Mouse (Mus musculus) lung, embryonic 14.5 days (tissue): ENCODE data around the gene Kdm6a. TPM values are rescaled to one million over a fixed set of nuclear protein-coding genes. Genes with fewer than 3 reads are reported as not detected.

Experiments used
- ATAC-seq: fragments of 200-750 bp; cut with Nextera tagmentation; 2 replicates; pipeline ENCODE4 v1.8.0; 2017; ENCODE audit warnings: mild to moderate bottlenecking, moderate TSS enrichment, moderate library complexity; ENCODE audit not compliant: insufficient read depth
- DNase-seq: peaks from one replicate; pipeline ENCODE4 v3.0.0-alpha.2; 2015
- H3K27ac ChIP-seq: fragments of 300-500 bp; sonication (generic); 2 replicates; pipeline ENCODE4 v1.5.1; 2014; ENCODE audit warnings: low read depth, mild to moderate bottlenecking, moderate library complexity
- H3K27me3 ChIP-seq: fragments of 300-500 bp; sonication (generic); 2 replicates; pipeline ENCODE4 v1.6.1; 2014; ENCODE audit warnings: low read length, control low read depth; ENCODE audit not compliant: insufficient read depth
- H3K36me3 ChIP-seq: fragments of 300-500 bp; sonication (generic); 2 replicates; pipeline ENCODE4 v1.6.1; 2014; ENCODE audit warnings: control low read depth; ENCODE audit not compliant: insufficient read depth
- H3K4me1 ChIP-seq: fragments of 300-500 bp; sonication (generic); 2 replicates; pipeline ENCODE4 v1.6.1; 2014; ENCODE audit warnings: antibody characterized with exemption, control low read depth; ENCODE audit not compliant: insufficient read depth
- H3K4me2 ChIP-seq: fragments of 300-500 bp; sonication (generic); 2 replicates; pipeline ENCODE4 v1.6.1; 2014; ENCODE audit warnings: mild to moderate bottlenecking
- H3K4me3 ChIP-seq: fragments of 300-500 bp; sonication (generic); 2 replicates; pipeline ENCODE4 v1.5.1; 2014; ENCODE audit warnings: low read depth, low read length
- H3K9ac ChIP-seq: fragments of 300-500 bp; sonication (generic); 2 replicates; pipeline ENCODE4 v1.6.1; 2014
- H3K9me3 ChIP-seq: fragments of 300-500 bp; sonication (generic); 2 replicates; pipeline ENCODE4 v1.6.1; 2016; ENCODE audit warnings: low read depth, low read length, control low read depth
- CTCF ChIP-seq: IDR thresholded peaks from 2 replicates; pipeline ENCODE4 v1.5.1; 2016; ENCODE audit warnings: antibody characterized with exemption, low read depth
- WGBS: fragments of 180-500 bp; shearing (Covaris S2); extraction: QIAGEN DNeasy Blood & Tissue Kit; methylation state at CpG from one replicate; pipeline ENCODE4 v1.1.7; 2014; 5-methylcytosine and 5-hydroxymethylcytosine counted together
- polyA plus RNA-seq: library from polyadenylated mRNA; unstranded; fragments of >200 nt; fragmentation: Nextera tagmentation; extraction: Ambion mirVana; gene quantifications from 2 replicates; pipeline ENCODE4 v1.2.1, GENCODE M21; 2014

Kdm6a gene
- 28.5 and 39.6 TPM in 2 replicates for polyA plus RNA-seq

GRCm38 (mm10) chrX:18162192-18162857 is at the start of gene Kdm6a:
Gene Kdm6a (plus strand): TSS chrX:18162575.
- Histone ChIP-seq H3K27me3 (no peaks in the 10 kb centered on the region), H3K9me3 (no peaks in the 10 kb centered on the region), H3K4me1 (no peaks in the 10 kb centered on the region), H3K27ac (peak within 1 kb of the TSS; percentile 98), H3K4me3 (peak within 1 kb of the TSS; percentile 70), H3K36me3 (no peaks in the 10 kb centered on the region), H3K4me2 (peak within 1 kb of the TSS; percentile 61), H3K9ac (peak within 1 kb of the TSS; percentile 90)
- no peak for TF ChIP-seq CTCF
- peak; percentile 100 for ATAC-seq
- WGBS = under 1% methylated on average over 43 of the region's 50 CpGs
- peak; percentile 99 for DNase-seq

GRCm38 (mm10) chrX:18145557-18145956 is 16.8 kb upstream of the Kdm6a start, which contains the start of gene Dusp21:
Gene Dusp21 (plus strand): TSS chrX:18145857.
- Histone ChIP-seq H3K27ac (no peak within 1 kb of the TSS), H3K9me3 (no peaks in the 10 kb centered on the region), H3K4me2 (no peak within 1 kb of the TSS), H3K4me1 (no peaks in the 10 kb centered on the region), H3K4me3 (no peak within 1 kb of the TSS), H3K27me3 (no peaks in the 10 kb centered on the region), H3K9ac (no peak within 1 kb of the TSS), H3K36me3 (no peaks in the 10 kb centered on the region)
- DNase-seq = no peak
- ATAC-seq = no peak
- 73% methylated on average over 1 of the region's 1 CpGs for WGBS
- TF ChIP-seq CTCF = no peak

DNA sequence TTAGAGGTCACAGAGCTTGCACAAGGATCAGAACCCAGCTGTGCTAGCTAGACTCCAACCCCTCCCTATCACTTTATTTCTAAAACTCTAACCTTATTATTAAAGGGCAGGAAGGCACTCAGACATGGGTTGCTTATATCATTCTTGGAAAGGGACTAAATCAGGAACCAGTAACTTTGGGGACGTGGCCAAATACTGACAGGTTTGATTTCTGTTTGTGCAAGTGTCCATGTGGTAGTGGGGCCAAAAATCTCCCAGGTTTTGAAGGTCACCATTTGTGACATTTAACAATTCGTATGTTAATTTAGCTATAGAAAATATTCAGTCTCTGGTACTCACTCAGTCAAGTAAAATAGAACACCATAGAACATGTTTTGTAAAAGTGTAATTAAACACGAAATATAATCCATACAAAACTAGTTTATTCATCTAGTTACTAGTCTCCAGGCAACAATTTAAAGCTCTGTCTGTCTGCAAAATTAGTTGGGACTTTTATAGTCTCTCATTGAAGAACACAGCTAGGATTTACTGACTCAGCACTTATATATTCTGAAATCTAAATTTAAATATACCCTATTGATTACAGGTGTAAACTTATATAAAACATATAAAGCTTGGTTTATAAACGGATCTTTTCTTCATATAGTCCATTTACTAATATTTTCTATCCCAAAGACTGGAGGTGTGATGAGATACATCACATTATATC is 1.5 kb upstream of the Kdm6a start:
- no peak for ATAC-seq
- no peak overlapping the region for H3K27ac ChIP-seq
- peak overlapping the region; percentile 70; the same call in 1 of the 2 replicates for H3K4me3 ChIP-seq
- no peaks in the 10 kb centered on the region for H3K9me3 ChIP-seq
- no peaks in the 10 kb centered on the region for H3K36me3 ChIP-seq
- DNase-seq = no peak
- H3K4me1 ChIP-seq = no peaks in the 10 kb centered on the region
- no peak for TF ChIP-seq CTCF
- WGBS = 58% methylated on average over 4 of the region's 4 CpGs
- H3K27me3 ChIP-seq = no peaks in the 10 kb centered on the region
- H3K9ac ChIP-seq = no peak overlapping the region
- peak overlapping the region; percentile 61 for H3K4me2 ChIP-seq

DNA sequence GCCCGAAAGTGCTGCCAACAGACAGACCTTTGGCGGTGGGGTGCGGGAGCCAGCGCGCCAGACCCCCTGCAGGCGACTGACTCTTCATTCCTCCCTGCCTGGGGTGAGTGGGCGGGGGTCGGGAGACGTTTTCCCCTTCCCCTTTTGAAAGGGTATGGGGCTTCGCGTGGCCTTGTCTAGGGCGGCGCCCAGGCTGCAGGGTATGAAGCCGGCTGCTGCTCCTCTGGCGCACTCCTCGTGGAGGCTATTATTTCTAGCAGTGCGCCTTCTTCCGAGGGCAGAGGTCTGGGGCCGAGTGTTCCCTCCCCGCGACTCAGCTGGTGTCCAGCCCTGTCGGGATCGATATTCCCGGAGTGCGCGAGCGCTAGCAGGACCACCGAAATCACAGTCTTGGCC is 581 bp upstream of the Kdm6a start:
- H3K4me1 ChIP-seq = no peaks in the 10 kb centered on the region
- no peaks in the 10 kb centered on the region for H3K27me3 ChIP-seq
- H3K36me3 ChIP-seq = no peaks in the 10 kb centered on the region
- H3K27ac ChIP-seq = peak overlapping the region; percentile 92
- ATAC-seq (peak; percentile 80), DNase-seq (no peak)
- peak overlapping the region; percentile 61 for H3K4me2 ChIP-seq
- no peak for TF ChIP-seq CTCF
- H3K9ac ChIP-seq = peak overlapping the region; percentile 72
- H3K9me3 ChIP-seq = no peaks in the 10 kb centered on the region
- H3K4me3 ChIP-seq = peak overlapping the region; percentile 70
- under 1% methylated on average over 28 of the region's 28 CpGs for WGBS

DNA sequence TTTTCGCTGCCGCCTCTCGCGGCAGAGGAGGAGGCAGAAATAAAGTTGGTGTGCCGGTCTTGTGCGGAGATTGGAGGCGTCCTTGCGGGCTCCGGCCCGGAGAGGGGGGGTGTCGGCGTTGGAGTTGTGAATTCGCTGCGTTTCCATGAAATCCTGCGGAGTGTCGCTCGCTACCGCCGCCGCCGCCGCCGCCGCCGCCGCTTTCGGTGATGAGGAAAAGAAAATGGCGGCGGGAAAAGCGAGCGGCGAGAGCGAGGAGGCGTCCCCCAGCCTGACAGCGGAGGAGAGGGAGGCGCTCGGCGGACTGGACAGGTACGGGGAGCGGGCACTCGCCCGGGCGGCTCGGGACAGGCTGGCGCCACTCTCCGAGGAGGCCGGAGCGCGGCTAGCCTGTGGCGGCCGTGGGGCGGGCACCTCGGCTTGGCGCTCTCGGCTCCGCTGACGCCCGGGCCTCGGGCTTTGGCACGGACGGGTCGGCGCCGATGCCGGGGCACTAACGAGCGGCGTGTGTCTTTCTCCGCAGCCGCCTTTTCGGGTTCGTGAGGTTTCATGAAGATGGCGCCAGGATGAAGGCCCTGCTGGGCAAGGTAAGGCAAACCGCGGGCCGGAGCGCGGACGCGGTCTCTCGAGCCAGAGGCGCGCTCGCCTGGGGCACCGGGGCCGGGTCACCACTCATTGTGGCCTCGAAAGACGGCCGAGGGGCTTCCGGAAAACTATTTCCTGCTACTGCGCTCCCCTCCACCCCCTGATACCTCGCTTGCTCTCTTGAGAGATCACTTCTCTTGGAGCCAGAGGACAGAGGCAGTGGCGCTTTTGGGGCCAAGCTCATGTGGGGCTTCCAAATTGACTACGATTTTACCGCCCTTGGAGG is 721 bp downstream of the Kdm6a start:
- ATAC-seq = peak; percentile 21; the same call in 1 of the 2 replicates
- peak overlapping the region; percentile 98 for H3K27ac ChIP-seq
- under 1% methylated on average over 73 of the region's 95 CpGs for WGBS

DNA sequence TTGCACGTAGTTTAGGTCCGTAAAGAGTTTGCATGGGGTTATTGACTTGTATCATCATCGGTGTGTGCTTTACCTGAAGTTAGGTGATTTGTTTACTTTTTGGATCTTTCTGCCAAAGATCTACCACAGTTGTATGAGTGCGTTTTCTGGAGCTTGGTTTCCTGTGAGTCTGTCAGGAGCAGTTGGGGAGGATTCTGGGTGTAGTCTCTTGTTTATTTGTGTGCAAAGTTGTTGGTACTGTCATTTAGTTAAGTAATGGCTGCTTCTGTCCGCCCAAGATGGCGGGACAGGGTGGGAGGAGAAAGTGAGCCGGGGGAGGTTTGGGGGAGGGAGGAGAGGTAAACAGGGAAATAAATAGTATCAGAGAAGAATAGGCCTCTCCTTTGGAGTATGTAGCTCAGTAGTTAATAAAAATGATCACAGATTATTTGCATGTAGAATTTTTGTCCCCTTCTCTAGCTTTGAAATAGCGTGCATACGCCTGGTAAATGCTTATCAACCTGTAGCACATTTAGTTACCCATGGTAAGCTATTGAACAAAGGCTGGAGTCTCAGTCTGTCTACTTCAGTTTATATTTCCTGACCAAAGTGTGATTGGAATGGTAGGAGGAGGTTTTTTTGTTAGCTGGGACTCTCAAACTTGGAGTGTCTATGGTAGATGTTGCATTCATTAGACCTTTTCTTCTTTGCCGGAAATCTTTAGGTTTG is 1.7 kb downstream of the Kdm6a start:
- Histone ChIP-seq H3K4me3 (peak overlapping the region; percentile 70), H3K36me3 (no peaks in the 10 kb centered on the region), H3K4me1 (no peaks in the 10 kb centered on the region), H3K9ac (peak overlapping the region; percentile 90), H3K9me3 (no peaks in the 10 kb centered on the region), H3K27ac (peak overlapping the region; percentile 98), H3K27me3 (no peaks in the 10 kb centered on the region), H3K4me2 (peak overlapping the region; percentile 57)
- DNase-seq (peak; percentile 40), ATAC-seq (no peak)
- WGBS = 2% methylated on average over 10 of the region's 10 CpGs
- no peak for TF ChIP-seq CTCF

More for the DNA sequence above, 721 bp downstream of the Kdm6a start:
- no peak for TF ChIP-seq CTCF
- peak overlapping the region; percentile 57 for H3K4me2 ChIP-seq
- H3K27me3 ChIP-seq = no peaks in the 10 kb centered on the region
- peak; percentile 73 for DNase-seq
- H3K4me3 ChIP-seq = peak overlapping the region; percentile 70
- no peaks in the 10 kb centered on the region for H3K4me1 ChIP-seq
- H3K9ac ChIP-seq = peak overlapping the region; percentile 90
- H3K36me3 ChIP-seq = no peaks in the 10 kb centered on the region
- no peaks in the 10 kb centered on the region for H3K9me3 ChIP-seq
